Mouse (Mus musculus): Measurements from ENCODE around the gene Rab31. TPM values are rescaled to one million over a fixed set of nuclear protein-coding genes. Genes with fewer than 3 reads are reported as not detected.
A peak's percentile ranks its signal among the peaks of the same experiment; 100 is the strongest.

Rab31 gene
- polyA plus RNA-seq, 1 experiment = 60.7 TPM

DNA sequence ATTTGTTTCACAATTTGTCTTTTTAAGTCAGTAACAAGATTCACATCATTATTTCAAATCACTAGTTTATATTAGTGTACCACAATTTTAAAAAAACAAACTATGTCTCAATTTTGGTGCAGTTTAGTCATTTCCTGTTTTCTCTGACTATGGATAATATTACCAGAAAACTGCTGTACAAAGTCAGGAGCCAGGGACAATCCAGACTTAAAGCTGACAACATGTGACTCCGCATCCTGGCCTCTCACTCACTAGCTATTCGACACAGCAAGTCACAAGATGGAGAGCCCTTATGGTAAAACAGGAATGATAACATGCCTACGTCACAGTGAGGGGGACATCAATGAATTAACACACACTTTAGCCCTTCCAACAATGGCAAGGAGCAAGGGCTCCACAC is 109.9 kb downstream of the Rab31 start:
- Histone ChIP-seq H3K27me3 (ENCODE audit: control insufficient read depth, insufficient read depth, insufficient read length) (no peaks in the 10 kb centered on the region), H3ac (ENCODE audit: control insufficient read depth, insufficient read length) (no peak overlapping the region), H3K4me3 (no peak overlapping the region), H3K79me2 (ENCODE audit: control insufficient read depth, insufficient read depth) (peaks cover 19% of the 10 kb centered on the region), H3K4me2 (ENCODE audit: low read depth) (peak overlapping the region; percentile 89), H3K36me3 (ENCODE audit: control insufficient read depth, insufficient read depth) (no peaks in the 10 kb centered on the region)
- TF ChIP-seq USF1 (IDR thresholded peaks at IDR 0.05; ENCODE audit: low read depth) = peak; percentile 41
- TF ChIP-seq REST (IDR thresholded peaks at IDR 0.05; ENCODE audit: insufficient read depth, insufficient read length) = no peak

- Histone ChIP-seq H3K4me2 (ENCODE audit: low read depth) (peak overlapping the region; percentile 19), H3K79me2 (ENCODE audit: control insufficient read depth, insufficient read depth) (peaks cover 3% of the 10 kb centered on the region)
- TF ChIP-seq TCF12 (IDR thresholded peaks at IDR 0.05; ENCODE audit: insufficient read depth, poor library complexity, severe bottlenecking) = no peak
- no peak for TF ChIP-seq CEBPB (IDR thresholded peaks at IDR 0.05; ENCODE audit: insufficient read depth, poor library complexity, severe bottlenecking)
- TF ChIP-seq MYOG (IDR thresholded peaks at IDR 0.05; ENCODE audit: control insufficient read depth in 1 of 3, insufficient read depth in 1 of 3, insufficient read length in 2 of 3, low read depth in 2 of 3) = peak; percentile 30 to 90 (median 78)
- no peak for TF ChIP-seq USF1 (IDR thresholded peaks at IDR 0.05; ENCODE audit: low read depth)
- peak in 2 of 3 experiments; percentile 88 to 93 for TF ChIP-seq MYOD1 (IDR thresholded peaks at IDR 0.05; ENCODE audit: control insufficient read depth in 1 of 3, insufficient read length in 2 of 3, low read depth in 2 of 3)
- TF ChIP-seq TCF3 (IDR thresholded peaks at IDR 0.05; ENCODE audit: insufficient read length, low read depth) = peak; percentile 63
Observed at GRCm38 (mm10) chr17:65658416-65658815, 114.1 kb downstream of the Rab31 start.

DNA sequence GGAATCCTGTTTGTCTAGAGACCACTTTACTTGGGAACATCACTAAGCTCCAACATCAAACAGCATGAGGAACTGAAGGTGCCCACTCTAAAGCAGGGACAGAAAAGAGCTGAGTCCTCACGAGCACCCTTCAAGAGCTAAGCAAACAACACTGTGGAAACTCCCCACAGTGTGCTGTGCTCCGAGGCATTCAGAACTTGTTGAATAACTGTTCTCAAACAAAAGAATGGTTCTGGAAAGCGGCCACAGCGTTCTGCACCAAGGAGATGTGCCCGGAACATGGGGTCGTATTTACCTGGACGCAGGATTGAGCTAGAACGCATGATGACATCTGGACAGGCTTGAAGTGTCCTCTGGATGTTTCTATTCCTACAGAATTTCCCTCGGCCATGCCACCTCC is 114.6 kb downstream of the Rab31 start:
- Histone ChIP-seq H3K4me2 (ENCODE audit: low read depth) (peak overlapping the region; percentile 19), H3K79me2 (ENCODE audit: control insufficient read depth, insufficient read depth) (no peaks in the 10 kb centered on the region), H3K36me3 (ENCODE audit: control insufficient read depth, insufficient read depth) (peaks cover 6% of the 10 kb centered on the region), H3ac (ENCODE audit: control insufficient read depth, insufficient read length) (no peak overlapping the region), H3K4me3 (no peak overlapping the region), H3K27me3 (ENCODE audit: control insufficient read depth, insufficient read depth, insufficient read length) (no peaks in the 10 kb centered on the region)
- TF ChIP-seq MAX (IDR thresholded peaks at IDR 0.05; ENCODE audit: low read depth) (no peak), MYOD1 (IDR thresholded peaks at IDR 0.05; ENCODE audit: control insufficient read depth in 1 of 3, insufficient read length in 2 of 3, low read depth in 2 of 3) (no peak), POLR2AphosphoS2 (IDR thresholded peaks at IDR 0.05; ENCODE audit: insufficient read length, low read depth) (no peak), TCF12 (IDR thresholded peaks at IDR 0.05; ENCODE audit: insufficient read depth, poor library complexity, severe bottlenecking) (no peak), SRF (IDR thresholded peaks at IDR 0.05; ENCODE audit: control insufficient read depth, insufficient read length, low read depth) (no peak)

More at GRCm38 (mm10) chr17:65658416-65658815, 114.1 kb downstream of the Rab31 start:
- Histone ChIP-seq H3ac (ENCODE audit: control insufficient read depth, insufficient read length) (no peak overlapping the region), H3K27me3 (ENCODE audit: control insufficient read depth, insufficient read depth, insufficient read length) (no peaks in the 10 kb centered on the region), H3K4me3 (no peak overlapping the region), H3K36me3 (ENCODE audit: control insufficient read depth, insufficient read depth) (peaks cover under 1% of the 10 kb centered on the region)

GRCm38 (mm10) chr17:65656731-65657130 is 115.8 kb downstream of the Rab31 start:
- no peaks in the 10 kb centered on the region for H3K27me3 ChIP-seq (ENCODE audit: control insufficient read depth, insufficient read depth, insufficient read length)
- TF ChIP-seq POLR2A (IDR thresholded peaks at IDR 0.05; ENCODE audit: insufficient read length, low read depth) = no peak
- TF ChIP-seq TCF12 (IDR thresholded peaks at IDR 0.05; ENCODE audit: insufficient read depth, poor library complexity, severe bottlenecking) = no peak
- no peak for TF ChIP-seq CEBPB (IDR thresholded peaks at IDR 0.05; ENCODE audit: insufficient read depth, poor library complexity, severe bottlenecking)
- TF ChIP-seq MAX (IDR thresholded peaks at IDR 0.05; ENCODE audit: low read depth) = no peak
- no peak for TF ChIP-seq E2F4 (IDR thresholded peaks at IDR 0.05; ENCODE audit: insufficient read depth)
- no peak for TF ChIP-seq MYOD1 (IDR thresholded peaks at IDR 0.05; ENCODE audit: control insufficient read depth in 1 of 3, insufficient read length in 2 of 3, low read depth in 2 of 3)
- TF ChIP-seq POLR2AphosphoS2 (IDR thresholded peaks at IDR 0.05; ENCODE audit: insufficient read length, low read depth) = no peak
- TF ChIP-seq REST (IDR thresholded peaks at IDR 0.05; ENCODE audit: insufficient read depth, insufficient read length) = no peak
- no peak for TF ChIP-seq MYOG (IDR thresholded peaks at IDR 0.05; ENCODE audit: control insufficient read depth in 1 of 3, insufficient read depth in 1 of 3, insufficient read length in 2 of 3, low read depth in 2 of 3)
- no peaks in the 10 kb centered on the region for H3K79me2 ChIP-seq (ENCODE audit: control insufficient read depth, insufficient read depth)
- H3K4me2 ChIP-seq (ENCODE audit: low read depth) = no peak overlapping the region
- no peak overlapping the region for H3K4me3 ChIP-seq
- H3ac ChIP-seq (ENCODE audit: control insufficient read depth, insufficient read length) = no peak overlapping the region
- peaks cover 8% of the 10 kb centered on the region for H3K36me3 ChIP-seq (ENCODE audit: control insufficient read depth, insufficient read depth)

- Histone ChIP-seq H3K79me2 (ENCODE audit: control insufficient read depth, insufficient read depth) (no peaks in the 10 kb centered on the region), H3K4me2 (ENCODE audit: low read depth) (no peak overlapping the region), H3K36me3 (ENCODE audit: control insufficient read depth, insufficient read depth) (peaks cover 11% of the 10 kb centered on the region), H3K27me3 (ENCODE audit: control insufficient read depth, insufficient read depth, insufficient read length) (no peaks in the 10 kb centered on the region), H3K4me3 (no peak overlapping the region), H3ac (ENCODE audit: control insufficient read depth, insufficient read length) (no peak overlapping the region)
- no peak for TF ChIP-seq CEBPB (IDR thresholded peaks at IDR 0.05; ENCODE audit: insufficient read depth, poor library complexity, severe bottlenecking)
Observed at GRCm38 (mm10) chr17:65656076-65656475, 116.5 kb downstream of the Rab31 start.

DNA sequence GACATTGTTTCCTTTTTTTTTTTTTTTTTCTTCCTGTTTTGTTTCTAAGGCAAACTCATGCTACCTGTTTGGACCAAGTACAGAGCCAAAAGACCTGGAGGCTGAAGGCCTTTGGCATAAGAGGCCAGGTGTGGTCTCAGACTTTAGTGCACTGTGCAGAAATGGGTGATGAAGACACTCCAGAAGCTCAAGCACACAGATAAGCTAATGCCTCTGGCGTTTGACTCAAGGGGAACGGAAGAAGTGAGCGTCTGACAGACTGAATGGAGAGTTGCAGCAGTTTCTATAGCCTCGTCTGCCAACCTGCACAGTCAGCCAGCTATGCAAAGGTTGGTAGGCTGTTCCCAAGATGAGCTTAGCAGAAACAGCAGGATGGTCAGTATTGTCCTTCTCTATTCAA is 116.9 kb downstream of the Rab31 start:
- no peaks in the 10 kb centered on the region for H3K27me3 ChIP-seq (ENCODE audit: control insufficient read depth, insufficient read depth, insufficient read length)
- no peaks in the 10 kb centered on the region for H3K79me2 ChIP-seq (ENCODE audit: control insufficient read depth, insufficient read depth)
- no peak overlapping the region for H3K4me2 ChIP-seq (ENCODE audit: low read depth)
- H3K36me3 ChIP-seq (ENCODE audit: control insufficient read depth, insufficient read depth) = peaks cover 13% of the 10 kb centered on the region
- no peak for TF ChIP-seq POLR2A (IDR thresholded peaks at IDR 0.05; ENCODE audit: insufficient read length, low read depth)
- no peak for TF ChIP-seq TCF3 (IDR thresholded peaks at IDR 0.05; ENCODE audit: insufficient read length, low read depth)
- no peak for TF ChIP-seq REST (IDR thresholded peaks at IDR 0.05; ENCODE audit: insufficient read depth, insufficient read length)
- no peak for TF ChIP-seq MYOG (IDR thresholded peaks at IDR 0.05; ENCODE audit: control insufficient read depth in 1 of 3, insufficient read depth in 1 of 3, insufficient read length in 2 of 3, low read depth in 2 of 3)
- no peak for TF ChIP-seq MAX (IDR thresholded peaks at IDR 0.05; ENCODE audit: low read depth)
- no peak for TF ChIP-seq E2F4 (IDR thresholded peaks at IDR 0.05; ENCODE audit: insufficient read depth)
- no peak for TF ChIP-seq CEBPB (IDR thresholded peaks at IDR 0.05; ENCODE audit: insufficient read depth, poor library complexity, severe bottlenecking)
- no peak for TF ChIP-seq USF1 (IDR thresholded peaks at IDR 0.05; ENCODE audit: low read depth)
- TF ChIP-seq TCF12 (IDR thresholded peaks at IDR 0.05; ENCODE audit: insufficient read depth, poor library complexity, severe bottlenecking) = no peak
- no peak overlapping the region for H3K4me3 ChIP-seq
- no peak overlapping the region for H3ac ChIP-seq (ENCODE audit: control insufficient read depth, insufficient read length)

Measured in myocyte (in vitro differentiated cells).